Mouse (Mus musculus): ENCODE data around the gene Ccdc40. TPM values are rescaled to one million over a fixed set of nuclear protein-coding genes. Genes with fewer than 3 reads are reported as not detected.

The Ccdc40 gene
- polyA plus RNA-seq, 1 experiment: 2.5 TPM

DNA sequence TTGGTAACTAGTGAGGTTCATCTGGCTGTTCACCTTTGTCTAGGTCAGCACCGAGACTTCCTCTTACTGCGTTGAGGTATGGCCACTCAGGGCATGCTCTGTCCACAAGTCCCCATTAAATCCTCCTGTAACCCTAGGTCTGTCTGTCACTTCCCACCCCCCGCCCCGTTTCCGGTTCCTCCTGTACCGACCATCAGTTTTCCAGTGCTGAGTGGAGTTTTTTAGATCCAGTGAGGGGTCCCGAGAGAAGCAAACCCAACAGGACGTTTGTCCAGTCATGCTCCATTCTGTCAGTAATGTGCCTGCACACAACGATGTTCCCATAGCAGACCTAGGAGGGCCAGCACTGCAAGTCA lies 29.8 kb downstream of the Ccdc40 start:
- Histone ChIP-seq H3K36me3 (ENCODE audit: control insufficient read depth, insufficient read depth, low read length) (no peaks in the 10 kb centered on the region), H3K4me1 (replicated peaks; ENCODE audit: control insufficient read depth, insufficient read depth, low read length) (peaks cover 7% of the 10 kb centered on the region), H3K4me3 (ENCODE audit: control insufficient read depth, insufficient read depth, low read length) (0 out of 2 replicates have a peak overlapping the region, but pooled peaks have one; percentile 44), H3K27me3 (ENCODE audit: control insufficient read depth, insufficient read depth, low read length) (no peaks in the 10 kb centered on the region), H3K27ac (ENCODE audit: control insufficient read depth, insufficient read depth, low read length) (no peak overlapping the region)
- WGBS: 68% methylated on average over 9 of the region's 9 CpGs
- TF ChIP-seq CTCF (IDR thresholded peaks at IDR 0.05; ENCODE audit: borderline replicate concordance, control insufficient read depth, extremely low read depth, insufficient read depth, low read length, poor library complexity) (no peak), POLR2A (IDR thresholded peaks at IDR 0.05; ENCODE audit: control insufficient read depth, extremely low read depth, insufficient read depth, low read length, poor library complexity) (no peak)
- no peak for DNase-seq

DNA sequence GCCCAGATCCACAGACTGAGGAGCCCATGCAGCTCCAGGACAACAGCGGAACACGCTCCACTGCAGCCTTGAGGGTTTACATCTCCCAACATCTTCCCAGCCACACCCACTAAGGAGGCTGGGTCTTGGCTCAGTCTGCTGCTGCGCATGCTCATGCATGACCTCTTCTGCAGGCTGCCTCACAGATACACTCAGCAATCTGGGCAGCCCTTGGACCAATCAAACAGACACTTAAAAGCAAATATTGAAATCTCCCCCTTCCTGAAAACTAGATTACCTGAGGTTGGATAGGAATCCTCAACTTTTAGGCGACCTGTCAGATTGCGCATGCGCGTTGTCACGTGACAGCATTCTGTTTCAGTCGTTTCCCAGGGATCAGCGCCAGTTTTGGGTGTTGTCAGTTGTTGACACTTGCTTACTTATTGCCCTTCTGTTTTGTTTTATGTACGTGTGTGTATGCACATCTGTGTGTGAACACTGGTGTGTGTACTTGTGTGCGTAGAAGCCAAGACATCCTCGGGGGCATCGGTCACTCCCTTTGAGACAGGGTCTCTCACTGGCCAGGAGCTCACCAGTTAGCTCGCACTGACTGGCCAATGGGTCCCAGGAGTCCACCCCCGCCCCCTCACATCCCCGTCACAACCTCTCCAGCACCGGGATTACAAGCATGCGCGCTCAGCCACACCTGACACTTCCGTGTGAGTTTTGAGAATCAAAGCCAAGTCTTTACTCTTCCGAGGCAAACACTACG lies 30.4 kb downstream of the Ccdc40 start:
- H3K27ac ChIP-seq (ENCODE audit: control insufficient read depth, insufficient read depth, low read length): peak overlapping the region; percentile 46
- 71% methylated on average over 23 of the region's 23 CpGs for WGBS
- DNase-seq: peak; percentile 41

DNA sequence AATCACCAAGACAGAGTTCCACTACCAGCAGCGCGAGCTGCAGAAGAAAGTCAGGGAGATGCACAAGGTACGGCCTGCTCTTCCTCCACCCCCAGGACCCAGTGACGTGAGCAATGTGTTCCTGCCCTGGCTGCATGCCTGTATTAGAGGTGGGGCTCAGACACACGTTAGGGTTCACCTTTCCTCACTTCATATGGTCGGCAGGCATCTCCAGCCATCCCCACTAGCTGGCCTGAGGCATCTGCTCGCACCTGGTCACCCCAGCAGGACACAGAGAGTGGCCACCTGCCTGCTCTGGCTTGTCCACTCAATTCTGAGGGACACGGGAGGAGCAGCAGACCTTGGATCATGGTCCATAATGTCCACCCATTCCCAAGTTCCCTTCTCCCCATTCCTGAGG lies 31.6 kb downstream of the Ccdc40 start:
- Histone ChIP-seq H3K27me3 (ENCODE audit: control insufficient read depth, insufficient read depth, low read length) (no peaks in the 10 kb centered on the region), H3K4me3 (ENCODE audit: control insufficient read depth, insufficient read depth, low read length) (no peak overlapping the region), H3K4me1 (replicated peaks; ENCODE audit: control insufficient read depth, insufficient read depth, low read length) (peaks cover 7% of the 10 kb centered on the region; the same call in 1 of the 2 replicates), H3K36me3 (ENCODE audit: control insufficient read depth, insufficient read depth, low read length) (no peaks in the 10 kb centered on the region), H3K27ac (ENCODE audit: control insufficient read depth, insufficient read depth, low read length) (no peak overlapping the region)
- 92% methylated on average over 8 of the region's 8 CpGs for WGBS
- DNase-seq: no peak
- no peak for TF ChIP-seq CTCF (IDR thresholded peaks at IDR 0.05; ENCODE audit: borderline replicate concordance, control insufficient read depth, extremely low read depth, insufficient read depth, low read length, poor library complexity)
- no peak for TF ChIP-seq POLR2A (IDR thresholded peaks at IDR 0.05; ENCODE audit: control insufficient read depth, extremely low read depth, insufficient read depth, low read length, poor library complexity)

More for the DNA sequence above, 30.4 kb downstream of the Ccdc40 start:
- H3K4me3 ChIP-seq (ENCODE audit: control insufficient read depth, insufficient read depth, low read length): peak overlapping the region; percentile 44
- peaks cover 7% of the 10 kb centered on the region; the same call in 1 of the 2 replicates for H3K4me1 ChIP-seq (replicated peaks; ENCODE audit: control insufficient read depth, insufficient read depth, low read length)
- no peaks in the 10 kb centered on the region for H3K36me3 ChIP-seq (ENCODE audit: control insufficient read depth, insufficient read depth, low read length)
- TF ChIP-seq CTCF (IDR thresholded peaks at IDR 0.05; ENCODE audit: borderline replicate concordance, control insufficient read depth, extremely low read depth, insufficient read depth, low read length, poor library complexity) (no peak), POLR2A (IDR thresholded peaks at IDR 0.05; ENCODE audit: control insufficient read depth, extremely low read depth, insufficient read depth, low read length, poor library complexity) (no peak)
- no peaks in the 10 kb centered on the region for H3K27me3 ChIP-seq (ENCODE audit: control insufficient read depth, insufficient read depth, low read length)

DNA sequence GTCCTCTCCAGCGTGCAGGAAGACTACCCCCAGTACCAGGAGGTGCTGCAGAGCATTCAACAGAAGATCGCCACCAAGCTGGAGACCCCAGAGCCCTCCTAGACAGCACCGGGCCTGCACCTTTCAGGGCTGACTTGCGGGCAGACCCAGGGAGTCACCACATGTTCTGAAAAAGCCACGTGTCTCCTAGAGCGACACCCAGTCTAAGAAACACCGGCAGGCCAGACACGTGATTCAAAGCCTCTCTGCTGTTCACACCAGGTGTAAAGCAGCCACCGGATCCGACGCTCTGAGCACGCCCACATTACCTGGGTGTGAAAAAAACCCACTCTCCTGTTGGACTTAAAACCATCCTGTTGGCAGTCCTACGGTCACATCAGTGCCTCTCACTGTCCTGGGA lies 36.0 kb downstream of the Ccdc40 start:
- DNase-seq: no peak
- TF ChIP-seq POLR2A (IDR thresholded peaks at IDR 0.05; ENCODE audit: control insufficient read depth, extremely low read depth, insufficient read depth, low read length, poor library complexity) (no peak), CTCF (IDR thresholded peaks at IDR 0.05; ENCODE audit: borderline replicate concordance, control insufficient read depth, extremely low read depth, insufficient read depth, low read length, poor library complexity) (no peak)
- WGBS: 91% methylated on average over 13 of the region's 13 CpGs

DNA sequence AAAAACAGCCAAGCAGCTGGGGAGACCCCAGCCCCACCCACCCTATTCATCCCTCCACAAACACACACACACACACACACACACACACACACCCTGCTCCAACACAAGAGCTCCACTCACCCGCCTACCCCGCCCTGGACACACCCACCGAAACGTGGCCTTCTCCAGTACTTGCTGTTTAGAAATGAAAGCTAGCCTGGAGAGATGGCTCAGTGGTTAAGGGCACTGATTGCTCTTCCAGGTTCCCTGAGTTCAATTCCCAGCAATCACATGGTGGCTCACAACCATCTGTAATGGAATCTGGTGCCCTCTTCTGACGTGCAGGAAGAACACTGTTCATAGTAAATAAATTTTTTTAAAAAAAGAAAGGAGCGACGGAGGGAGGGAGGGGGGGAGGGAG lies 37.4 kb downstream of the Ccdc40 start:
- no peak for DNase-seq
- Histone ChIP-seq H3K27me3 (ENCODE audit: control insufficient read depth, insufficient read depth, low read length) (no peaks in the 10 kb centered on the region), H3K4me1 (replicated peaks; ENCODE audit: control insufficient read depth, insufficient read depth, low read length) (peaks cover 17% of the 10 kb centered on the region), H3K27ac (ENCODE audit: control insufficient read depth, insufficient read depth, low read length) (no peak overlapping the region), H3K4me3 (ENCODE audit: control insufficient read depth, insufficient read depth, low read length) (no peak overlapping the region), H3K36me3 (ENCODE audit: control insufficient read depth, insufficient read depth, low read length) (no peaks in the 10 kb centered on the region)
- 94% methylated on average over 7 of the region's 7 CpGs for WGBS
- no peak for TF ChIP-seq POLR2A (IDR thresholded peaks at IDR 0.05; ENCODE audit: control insufficient read depth, extremely low read depth, insufficient read depth, low read length, poor library complexity)
- TF ChIP-seq CTCF (IDR thresholded peaks at IDR 0.05; ENCODE audit: borderline replicate concordance, control insufficient read depth, extremely low read depth, insufficient read depth, low read length, poor library complexity): no peak

More for the DNA sequence above, 36.0 kb downstream of the Ccdc40 start:
- no peaks in the 10 kb centered on the region for H3K36me3 ChIP-seq (ENCODE audit: control insufficient read depth, insufficient read depth, low read length)
- no peak overlapping the region for H3K4me3 ChIP-seq (ENCODE audit: control insufficient read depth, insufficient read depth, low read length)
- H3K27ac ChIP-seq (ENCODE audit: control insufficient read depth, insufficient read depth, low read length): no peak overlapping the region
- peaks cover 17% of the 10 kb centered on the region for H3K4me1 ChIP-seq (replicated peaks; ENCODE audit: control insufficient read depth, insufficient read depth, low read length)
- H3K27me3 ChIP-seq (ENCODE audit: control insufficient read depth, insufficient read depth, low read length): no peaks in the 10 kb centered on the region

DNA sequence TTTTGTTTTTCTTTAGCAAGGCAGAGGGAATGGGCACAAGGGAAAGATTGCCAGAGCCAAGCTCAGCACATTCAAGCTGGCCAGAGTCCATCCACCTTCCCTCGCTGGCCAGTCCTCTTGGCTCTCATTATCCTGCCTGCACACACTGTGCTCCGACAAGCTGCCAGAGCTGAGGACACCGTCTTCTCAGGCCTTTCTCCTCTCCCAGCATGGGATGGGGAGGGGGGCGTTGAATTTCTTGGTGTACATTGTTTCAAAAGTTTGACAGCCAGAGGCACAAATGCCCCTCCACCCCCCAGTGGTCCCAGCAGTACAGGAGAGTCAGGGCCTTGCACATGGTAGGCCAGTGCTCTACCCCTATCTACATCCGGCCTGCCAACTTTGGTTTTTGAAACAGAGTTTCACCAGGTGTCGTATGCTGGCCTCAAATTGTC lies 38.9 kb downstream of the Ccdc40 start:
- DNase-seq: no peak
- Histone ChIP-seq H3K27me3 (ENCODE audit: control insufficient read depth, insufficient read depth, low read length) (no peaks in the 10 kb centered on the region), H3K36me3 (ENCODE audit: control insufficient read depth, insufficient read depth, low read length) (no peaks in the 10 kb centered on the region), H3K4me1 (replicated peaks; ENCODE audit: control insufficient read depth, insufficient read depth, low read length) (peaks cover 15% of the 10 kb centered on the region), H3K27ac (ENCODE audit: control insufficient read depth, insufficient read depth, low read length) (no peak overlapping the region), H3K4me3 (ENCODE audit: control insufficient read depth, insufficient read depth, low read length) (no peak overlapping the region)
- TF ChIP-seq CTCF (IDR thresholded peaks at IDR 0.05; ENCODE audit: borderline replicate concordance, control insufficient read depth, extremely low read depth, insufficient read depth, low read length, poor library complexity): no peak
- TF ChIP-seq POLR2A (IDR thresholded peaks at IDR 0.05; ENCODE audit: control insufficient read depth, extremely low read depth, insufficient read depth, low read length, poor library complexity): no peak
- 68% methylated on average over 6 of the region's 6 CpGs for WGBS
